Mouse (Mus musculus) G1E-ER4 (cell line): Measurements from ENCODE around the gene Egln3. TPM values are rescaled to one million over a fixed set of nuclear protein-coding genes. Genes with fewer than 3 reads are reported as not detected.

Source experiments
- GATA1 ChIP-seq: IDR thresholded peaks from one replicate; pipeline ENCODE4 v1.8.0; 2012; ENCODE audit warnings: low read length, inconsistent platforms
- polyA plus RNA-seq: library from polyadenylated mRNA; stranded (reverse); fragments of >175 nt; gene quantifications from 2 replicates; pipeline ENCODE4 v1.2.3, GENCODE M21; 2012

The Egln3 gene
- polyA plus RNA-seq, 1 experiment, result not detected

DNA sequence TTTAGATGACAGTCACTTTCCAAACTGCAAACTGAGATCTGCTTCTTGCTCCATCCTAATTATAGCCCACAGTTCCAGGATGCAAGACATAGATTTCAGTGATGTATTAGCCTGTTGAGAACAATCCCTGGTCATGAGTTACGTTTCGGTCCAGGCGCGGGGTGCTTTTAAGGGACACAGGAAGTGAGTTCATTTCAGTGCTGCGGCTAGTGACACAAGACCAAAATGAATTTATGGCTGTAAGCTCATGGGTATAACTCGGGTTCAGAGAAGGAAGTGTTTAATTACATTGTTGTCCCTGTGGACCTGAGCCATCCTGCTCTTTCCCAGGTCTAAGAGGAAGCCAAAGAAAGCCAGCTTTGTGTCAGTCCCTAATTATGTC is 5.5 kb upstream of the Egln3 start:
- TF ChIP-seq GATA1, result no peak

DNA sequence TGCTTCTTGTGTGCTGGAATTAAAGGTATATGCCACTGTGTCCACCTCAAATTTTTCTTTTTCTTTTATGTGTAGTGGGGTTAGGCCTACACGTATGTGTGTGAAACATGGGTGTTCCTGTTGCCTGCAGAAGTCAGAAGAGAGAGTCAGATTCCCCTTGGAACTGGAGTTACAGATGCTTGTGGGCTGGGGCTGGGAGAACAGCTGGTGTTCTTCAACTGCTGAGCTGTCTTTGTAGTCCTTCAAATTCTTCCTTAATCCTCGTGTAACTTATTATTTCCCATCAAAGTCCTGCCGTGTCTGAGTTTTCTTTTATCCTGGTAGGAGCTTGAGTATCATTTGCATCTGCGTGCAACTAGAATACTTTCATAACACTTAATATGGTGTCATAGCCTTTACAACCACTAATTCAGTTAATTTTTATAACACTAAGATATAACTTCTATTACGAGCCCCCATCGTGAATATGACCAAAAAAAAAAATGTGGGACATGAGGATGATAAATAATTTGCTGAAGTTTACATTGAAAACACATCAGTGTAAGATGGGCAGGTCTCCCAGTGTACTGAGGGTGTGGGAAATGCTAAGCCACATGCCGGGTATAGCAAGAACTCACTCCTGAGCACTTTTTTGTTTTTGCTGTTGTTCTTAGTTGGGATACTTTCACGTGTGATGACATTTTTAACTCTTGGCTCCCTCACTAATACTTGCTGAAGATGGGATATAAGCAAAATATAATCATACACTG is 4.9 kb upstream of the Egln3 start:
- TF ChIP-seq GATA1, result no peak

DNA sequence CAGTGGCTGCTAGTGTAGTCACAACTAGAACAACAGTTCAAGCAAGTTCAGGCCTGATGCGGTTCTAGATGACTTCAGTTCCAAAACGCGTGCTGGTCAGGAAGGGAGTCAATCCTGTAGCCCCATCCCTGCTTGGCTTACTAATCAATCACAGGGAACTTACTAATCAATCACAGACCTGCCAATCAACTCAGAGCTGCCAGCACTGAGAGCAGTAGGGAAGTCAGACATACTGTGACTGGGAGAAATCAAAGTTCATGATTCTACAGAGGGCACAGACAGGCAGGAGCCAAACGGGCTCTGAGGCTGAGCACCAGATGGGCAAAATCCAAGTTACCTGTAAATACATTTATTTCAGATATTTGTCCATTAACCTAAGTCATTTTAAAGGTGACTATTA is 2.1 kb upstream of the Egln3 start:
- TF ChIP-seq GATA1, result no peak

DNA sequence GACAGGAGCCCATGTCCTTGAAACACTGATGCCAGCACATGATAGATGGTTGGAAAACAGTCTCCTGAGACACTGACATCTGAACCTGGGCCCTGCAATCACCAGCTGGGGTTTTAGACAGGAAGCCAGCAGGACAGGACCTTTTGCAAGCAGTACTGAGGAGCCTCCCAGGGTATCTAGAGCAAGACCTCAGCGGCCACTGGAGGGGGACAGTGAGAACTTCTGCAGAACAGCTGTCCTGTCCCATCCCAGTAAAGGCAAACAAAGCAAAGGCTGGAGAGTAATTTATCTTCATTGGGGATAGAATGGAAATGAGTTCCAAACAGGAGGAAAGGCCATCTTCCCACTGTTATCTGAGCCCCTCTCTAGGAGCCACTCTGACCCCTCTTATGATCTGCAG is 1.5 kb upstream of the Egln3 start:
- TF ChIP-seq GATA1, result no peak

DNA sequence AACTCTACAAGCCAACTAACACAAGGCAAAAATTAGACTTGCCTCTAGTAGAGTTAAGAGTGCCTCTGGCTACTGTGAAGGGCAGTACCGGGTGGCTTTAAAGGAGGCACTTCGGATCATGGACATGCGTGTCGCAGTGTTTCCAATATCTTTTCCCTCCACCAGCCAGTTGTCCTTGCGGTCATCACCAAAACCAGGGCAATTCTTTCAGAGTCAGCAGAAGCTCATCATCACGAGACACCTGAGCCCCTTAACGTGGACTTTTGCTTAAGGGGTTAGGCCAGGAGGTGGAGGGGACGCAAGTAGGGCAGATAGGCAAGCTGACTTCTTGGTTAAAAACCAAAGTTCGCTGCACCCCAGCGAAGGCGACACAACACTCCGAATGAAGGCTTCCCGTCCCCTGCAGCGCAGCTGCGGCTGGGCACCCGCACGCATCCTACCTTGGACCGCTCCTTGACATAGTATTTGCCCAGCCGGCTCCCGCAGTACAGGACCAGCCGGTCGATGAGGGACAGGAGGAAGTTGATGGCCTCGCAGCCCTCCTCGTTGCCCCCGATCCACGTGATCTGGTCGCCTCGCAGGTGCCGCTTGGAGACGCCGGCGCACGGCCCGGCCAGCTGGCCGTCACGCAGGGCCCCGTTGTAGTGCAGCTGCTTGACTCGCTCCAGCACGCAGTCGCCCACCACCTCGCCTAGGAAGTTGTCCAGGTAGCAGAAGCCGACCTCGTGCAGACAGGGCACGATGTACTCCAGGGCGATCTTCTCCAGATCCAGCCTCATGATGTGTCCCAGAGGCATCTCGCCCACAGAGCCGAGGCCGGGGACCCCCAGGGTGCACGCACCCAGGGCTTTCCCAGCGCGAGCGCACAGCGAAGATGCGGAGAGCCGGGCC is 650 bp downstream of the Egln3 start:
- TF ChIP-seq GATA1, result no peak

DNA sequence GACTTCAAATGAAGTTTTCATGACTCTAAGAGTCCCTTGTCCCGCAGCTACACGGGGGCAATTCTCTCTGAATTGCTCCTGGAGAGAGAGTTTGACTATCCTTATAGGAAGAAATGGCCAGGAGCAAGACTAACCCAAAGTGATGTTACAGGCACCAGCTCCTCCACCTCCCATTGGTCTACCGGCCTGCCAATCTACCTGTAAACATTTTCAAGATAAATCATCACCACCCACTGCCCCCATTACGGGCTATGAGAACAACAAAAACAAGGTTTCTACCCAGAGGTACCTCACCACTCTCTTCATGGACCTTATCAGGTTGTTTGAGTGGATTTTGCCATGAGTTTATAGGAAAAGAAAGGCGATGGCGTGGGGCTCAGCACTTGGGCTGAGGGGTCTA is 1.4 kb downstream of the Egln3 start:
- no peak for TF ChIP-seq GATA1

DNA sequence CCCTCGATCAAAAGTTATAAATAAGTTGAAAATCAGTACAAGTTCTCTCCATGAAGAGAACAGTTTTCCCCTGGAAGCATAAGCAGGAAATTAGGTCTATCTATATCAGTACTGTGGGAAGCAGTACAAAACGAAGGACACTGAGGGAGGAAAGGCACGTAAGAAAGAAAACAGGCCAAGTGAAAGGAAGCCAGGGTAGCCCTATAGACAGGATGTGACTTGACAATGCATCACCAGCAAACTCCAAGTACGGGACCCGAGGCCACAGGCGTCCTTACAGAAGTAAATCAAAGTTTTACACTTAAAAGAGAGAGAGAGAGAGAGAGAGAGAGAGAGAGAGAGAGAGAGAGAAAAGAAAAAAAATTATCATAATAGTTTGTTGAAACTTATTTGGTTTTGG is 2.8 kb downstream of the Egln3 start:
- no peak for TF ChIP-seq GATA1

DNA sequence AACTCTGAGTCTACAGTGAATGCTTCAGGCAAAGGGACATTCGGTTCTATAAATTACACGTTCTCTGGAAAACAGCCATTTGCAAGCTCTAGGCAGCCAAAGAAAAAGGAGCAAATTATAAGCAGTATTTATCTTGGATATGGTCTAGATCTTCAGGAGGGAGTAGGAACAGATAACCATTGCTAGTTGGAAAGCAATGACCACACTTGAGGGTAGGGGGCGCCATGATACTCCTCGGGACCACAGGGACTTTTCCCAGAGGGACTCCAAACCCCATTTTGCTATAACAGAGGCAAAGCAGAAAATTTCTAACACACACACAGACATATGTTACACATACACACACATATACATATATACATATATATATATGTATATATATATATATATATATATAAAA is 3.5 kb downstream of the Egln3 start:
- no peak for TF ChIP-seq GATA1

DNA sequence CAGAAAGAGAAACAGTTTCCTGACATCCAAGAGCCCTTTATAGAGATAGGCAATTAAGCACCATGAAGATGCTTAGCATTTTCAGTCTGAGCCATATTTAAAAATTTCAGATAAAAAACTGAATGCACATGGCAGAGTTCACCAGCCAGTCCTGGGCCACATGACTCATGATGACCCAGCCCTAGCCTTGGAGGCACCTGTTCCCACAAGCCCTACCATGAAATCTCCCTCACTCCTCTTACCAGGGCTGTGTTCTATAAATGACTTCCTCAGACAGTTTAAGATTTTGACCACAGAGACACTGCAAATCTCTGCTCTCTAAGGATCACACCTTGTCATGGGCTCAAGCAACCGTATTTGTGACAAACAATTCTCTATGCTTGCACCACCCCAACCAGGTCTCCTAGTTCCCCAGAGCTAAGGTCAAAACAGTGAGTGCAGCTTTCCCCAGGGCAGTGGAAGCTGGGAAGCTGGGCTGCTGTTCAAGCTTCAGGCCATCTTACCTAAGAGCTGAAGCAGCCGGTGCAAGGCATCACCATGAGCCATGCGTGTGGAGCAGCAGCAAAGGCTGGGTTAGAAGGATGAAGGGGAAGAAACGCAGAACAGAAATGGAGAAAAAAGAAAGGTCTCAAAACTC is 5.3 kb downstream of the Egln3 start:
- no peak for TF ChIP-seq GATA1

DNA sequence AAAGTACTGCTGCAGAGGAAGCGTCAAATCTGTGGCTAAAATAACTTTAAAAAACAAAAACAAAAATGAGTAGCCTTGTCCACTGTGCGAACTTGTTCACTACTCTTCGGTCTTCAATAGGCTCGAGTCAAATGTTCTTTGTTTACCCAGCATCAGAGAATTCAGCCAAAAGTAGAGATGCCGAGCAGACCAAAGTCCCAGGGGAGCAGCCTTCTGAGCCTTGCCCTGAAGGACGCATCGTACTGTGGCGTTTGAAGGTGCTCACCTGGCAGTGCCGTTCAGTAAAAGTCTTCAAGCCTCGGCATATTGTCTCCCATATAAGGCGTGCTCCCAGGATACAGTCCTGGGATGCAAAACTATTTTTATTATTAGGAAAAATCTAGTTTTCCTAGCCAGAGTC is 5.8 kb downstream of the Egln3 start:
- no peak for TF ChIP-seq GATA1

DNA sequence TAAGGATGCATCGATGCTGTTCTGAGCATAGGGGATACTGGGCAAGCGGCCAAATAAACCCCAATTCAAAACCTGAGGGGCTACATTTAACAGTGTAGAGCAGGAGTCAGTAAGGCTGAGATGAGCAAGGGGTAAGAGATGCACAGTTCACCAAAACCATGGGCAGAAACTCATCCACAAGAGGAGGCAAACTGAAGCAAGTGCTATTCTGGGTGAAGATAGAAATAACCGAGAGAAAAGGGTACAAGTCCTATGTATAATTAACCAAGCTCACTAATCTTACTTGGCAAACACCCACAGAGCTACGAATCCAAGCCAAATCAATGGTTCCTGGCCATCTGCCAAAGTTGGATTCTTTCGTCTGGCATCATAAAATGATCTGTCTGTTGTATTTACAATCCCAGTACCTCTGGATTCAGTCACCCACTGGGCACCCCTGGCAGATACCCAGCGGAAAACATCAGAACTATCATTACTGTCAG is 6.3 kb downstream of the Egln3 start:
- no peak for TF ChIP-seq GATA1

DNA sequence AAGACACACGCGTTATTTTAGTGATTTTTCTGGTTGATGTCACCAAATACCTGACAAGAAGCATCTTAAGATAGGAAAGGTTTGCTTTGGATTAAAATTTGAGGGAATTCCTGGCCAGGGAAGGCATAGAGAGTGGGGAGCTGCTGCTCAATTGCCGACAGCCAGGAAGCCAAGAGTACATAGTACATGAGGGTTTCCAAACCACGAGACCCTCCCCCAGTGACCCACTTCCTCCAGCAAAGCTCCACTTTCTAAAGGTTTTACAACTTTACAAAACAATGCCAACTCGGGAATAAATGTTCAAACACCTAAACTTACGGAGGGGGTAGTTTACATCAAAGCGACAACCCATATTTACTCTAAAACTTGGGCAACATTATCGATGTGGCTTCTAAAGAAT is 6.8 kb downstream of the Egln3 start:
- TF ChIP-seq GATA1, result no peak

DNA sequence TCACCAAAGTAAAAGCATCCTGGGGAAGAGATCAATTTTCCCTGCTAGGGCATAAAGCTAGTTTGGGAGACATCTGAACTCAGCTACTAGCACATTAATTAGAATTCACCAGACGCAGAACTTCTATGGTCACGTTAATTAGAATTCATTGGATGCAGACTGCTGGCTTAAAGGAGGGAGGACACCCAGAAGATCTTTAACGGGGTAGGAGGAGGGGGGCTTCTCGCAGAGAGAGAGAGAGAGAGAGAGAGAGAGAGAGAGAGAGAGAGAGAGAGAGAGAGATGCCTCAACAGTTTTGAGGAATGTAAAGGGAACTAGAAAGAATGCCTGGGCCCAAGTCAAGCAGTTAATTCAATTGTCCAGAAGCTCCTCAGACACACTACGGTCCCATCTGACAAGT is 9.5 kb downstream of the Egln3 start:
- no peak for TF ChIP-seq GATA1

DNA sequence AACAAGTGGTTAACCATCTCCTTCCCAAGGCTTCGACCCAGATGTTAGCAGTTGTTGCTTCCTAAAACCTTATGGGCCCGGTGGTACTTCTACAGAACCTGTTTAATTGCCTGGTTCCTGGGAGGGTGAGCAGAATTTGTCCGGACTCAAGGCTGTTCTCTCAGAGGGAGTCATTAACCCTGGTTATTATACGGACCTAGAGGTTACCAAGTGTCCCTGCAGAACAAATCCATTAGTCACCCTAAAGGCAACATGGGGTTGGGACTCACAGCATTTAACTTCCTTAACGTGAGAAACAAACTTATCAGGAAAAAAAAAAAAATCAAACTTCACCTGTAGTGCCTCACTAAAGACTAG is 11.4 kb downstream of the Egln3 start:
- no peak for TF ChIP-seq GATA1

DNA sequence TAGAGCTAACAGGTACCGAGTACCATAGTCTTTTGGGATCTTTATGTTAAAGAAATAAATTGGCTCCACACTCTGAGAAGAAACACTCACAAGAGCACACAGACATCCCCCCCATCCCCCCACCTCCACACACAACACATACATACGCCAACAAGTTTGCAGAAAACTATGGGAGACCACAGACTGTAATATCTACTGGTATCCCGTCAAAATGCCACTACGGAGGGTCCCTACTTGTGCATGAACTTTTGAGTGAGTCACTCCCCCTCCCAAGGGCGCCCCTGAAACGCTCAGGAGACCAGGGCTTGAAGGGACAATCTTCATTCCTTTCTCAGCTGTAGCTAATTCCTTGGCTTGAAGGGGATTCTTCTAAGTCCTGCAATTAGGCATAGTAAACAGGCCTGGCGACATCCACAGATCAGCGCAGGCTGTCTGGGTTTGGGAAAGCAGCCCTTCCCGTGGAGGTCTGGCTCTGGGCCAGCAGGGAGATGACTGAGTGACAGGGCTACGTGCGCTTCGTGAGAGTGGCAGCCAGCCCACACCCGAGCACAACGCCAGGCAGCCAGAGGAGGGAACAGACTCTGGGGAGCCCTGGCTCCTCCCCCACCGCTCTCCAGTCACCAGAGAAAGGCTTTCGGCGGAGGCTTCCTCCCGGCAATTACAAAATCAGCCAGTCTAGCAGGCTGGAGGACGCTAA is 11.9 kb downstream of the Egln3 start:
- no peak for TF ChIP-seq GATA1

DNA sequence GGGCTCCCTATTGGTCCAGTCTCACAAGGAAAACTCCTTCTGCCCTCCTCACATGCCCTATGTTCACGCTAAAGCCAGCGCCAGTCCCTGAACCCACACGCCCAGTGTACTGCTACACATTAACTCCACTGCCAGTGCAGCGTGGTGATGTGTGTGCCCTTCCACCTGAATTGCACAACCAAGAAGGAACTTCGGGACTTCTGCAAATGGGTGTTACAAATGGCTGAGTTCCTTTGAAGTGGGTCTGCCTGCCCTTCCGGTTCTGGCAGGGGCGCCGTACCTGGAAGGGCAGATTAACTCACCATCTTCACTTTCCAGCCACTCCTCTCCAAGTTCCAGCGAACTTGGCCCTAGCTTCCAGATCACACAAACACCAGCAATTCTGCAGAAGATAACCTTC is 12.5 kb downstream of the Egln3 start:
- no peak for TF ChIP-seq GATA1
